Mouse (Mus musculus) C2C12 (cell line): ENCODE measurements at regions not wholly inside any gene's neighbourhood (a gene's known extent, or its start where the extent isn't known, plus 50 kb on each side); places are given as distances from the start of the nearest gene placed in this dataset.

Experiments
- CTCF ChIP-seq: IDR thresholded peaks from one replicate; pipeline ENCODE4 v1.5.1; 2011; ENCODE audit not compliant: control insufficient read depth, insufficient read depth, insufficient read length
- MYOG ChIP-seq: IDR thresholded peaks from one replicate; pipeline ENCODE4 v1.6.1; 2011; ENCODE audit not compliant: control insufficient read depth, insufficient read length; ENCODE audit errors: extremely low read depth

- TF ChIP-seq CTCF (no peak), MYOG (no peak)
These were observed 369.3 kb upstream of the Trib2 start for GRCm38 (mm10) chr12:16185976-16186515.
